Mouse (Mus musculus): Measurements from ENCODE around the gene Stag2. TPM values are rescaled to one million over a fixed set of nuclear protein-coding genes. Genes with fewer than 3 reads are reported as not detected.

Stag2 gene
- 131 TPM for total RNA-seq (2023)

DNA sequence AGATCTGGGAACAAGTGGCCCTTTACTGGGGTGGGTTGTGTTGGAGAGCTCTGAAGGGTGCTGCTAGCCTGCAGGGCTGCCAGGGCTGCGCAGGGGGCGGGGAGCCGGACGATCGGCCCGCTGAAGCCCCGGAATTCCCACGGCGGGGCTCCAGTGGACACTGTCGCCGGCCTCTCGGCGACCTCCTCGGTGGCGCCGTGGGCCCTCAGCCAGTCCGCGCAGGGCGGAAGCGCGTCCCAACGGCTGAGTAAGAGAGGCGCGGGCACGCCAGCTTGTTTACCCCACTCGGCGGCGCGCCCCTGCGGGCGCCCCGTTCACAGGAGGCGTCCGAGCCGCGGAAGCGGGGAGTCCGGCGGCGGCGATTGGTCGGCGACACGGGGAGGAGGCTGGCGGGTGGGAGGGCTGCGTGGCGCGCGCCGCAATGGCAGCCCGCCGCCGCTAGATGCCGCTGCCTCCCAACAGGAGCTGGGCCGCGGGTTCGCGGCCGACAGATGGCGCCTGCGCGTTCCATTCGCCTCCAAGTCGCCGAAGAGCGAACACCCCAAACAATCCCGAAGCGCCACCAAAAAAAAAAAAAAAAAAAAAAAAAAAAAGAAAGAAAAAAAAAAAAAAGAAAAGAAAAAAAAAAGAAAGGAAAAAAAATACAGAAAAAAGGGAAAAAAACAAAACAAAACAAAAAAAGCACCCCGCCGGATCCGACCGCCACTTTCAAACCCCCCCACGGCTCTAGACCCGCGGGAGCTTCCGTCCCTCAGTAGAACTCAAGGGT, at the start of gene Stag2:
TSS of gene Stag2 (plus strand) at position 530 of the 769 bp plus-strand sequence.

Other genes starting within 250 kb of the Stag2 start
- gene Thoc2, start 228.6 kb upstream of the Stag2 start, total RNA-seq (2023), result 109 TPM
- gene Xiap, start 89.6 kb upstream of the Stag2 start, total RNA-seq (2023), result 34.7 TPM